Mouse (Mus musculus) frontal cortex, postnatal 25 days (tissue): Measurements from ENCODE around the gene Gcm1.

Experiments
- DNase-seq, 2 experiments: peaks; one replicate each; pipeline ENCODE4 v3.0.0; 2022; ENCODE audit warnings: low spot score in 2 of 2

Gene Gcm1

GRCm38 (mm10) chr9:78100956-78101355 lies 49.2 kb downstream of the Gcm1 start:
- no peak for DNase-seq

- DNase-seq = no peak
Measured at GRCm38 (mm10) chr9:78101431-78101830, 49.7 kb downstream of the Gcm1 start.

GRCm38 (mm10) chr9:78103965-78104560 lies 52.3 kb downstream of the Gcm1 start:
- no peak for DNase-seq

- DNase-seq = no peak
Measured at GRCm38 (mm10) chr9:78104973-78105372, 53.2 kb downstream of the Gcm1 start.

- DNase-seq = no peak
Measured at GRCm38 (mm10) chr9:78105501-78105932, 53.8 kb downstream of the Gcm1 start.

- DNase-seq = no peak
Measured at GRCm38 (mm10) chr9:78106821-78107220, 55.1 kb downstream of the Gcm1 start.

GRCm38 (mm10) chr9:78107582-78107911 lies 55.8 kb downstream of the Gcm1 start:
- DNase-seq = no peak

GRCm38 (mm10) chr9:78107912-78108795 lies 56.4 kb downstream of the Gcm1 start:
- DNase-seq = peak; percentile 21 to 65

GRCm38 (mm10) chr9:78108796-78109239 lies 57.1 kb downstream of the Gcm1 start, which contains the start of the genes Fbxo9 and Ick:
TSS of gene Fbxo9 (minus strand) at chr9:78109065.
TSS of gene Ick (plus strand) at chr9:78109192.
- DNase-seq = peak; percentile 61 to 79

- DNase-seq = no peak
Measured at GRCm38 (mm10) chr9:78109656-78110055, 57.9 kb downstream of the Gcm1 start.

- DNase-seq = no peak
Measured at GRCm38 (mm10) chr9:78111456-78111855, 59.7 kb downstream of the Gcm1 start.

- DNase-seq = peak; percentile 88 to 89
Measured at GRCm38 (mm10) chr9:78112770-78113537, 61.2 kb downstream of the Gcm1 start.

GRCm38 (mm10) chr9:78113538-78113885 lies 61.8 kb downstream of the Gcm1 start:
- DNase-seq = no peak
